Mouse (Mus musculus) adrenal gland, adult (tissue): ENCODE data around the gene Naglu.

ENCODE experiments used
- DNase-seq, 2 experiments: peaks; one replicate each; pipeline ENCODE4 v3.0.0; 2022 to 2023; ENCODE audit warnings: low spot score in 1 of 2; ENCODE audit not compliant: inconsistent age in 2 of 2

Naglu gene

DNA sequence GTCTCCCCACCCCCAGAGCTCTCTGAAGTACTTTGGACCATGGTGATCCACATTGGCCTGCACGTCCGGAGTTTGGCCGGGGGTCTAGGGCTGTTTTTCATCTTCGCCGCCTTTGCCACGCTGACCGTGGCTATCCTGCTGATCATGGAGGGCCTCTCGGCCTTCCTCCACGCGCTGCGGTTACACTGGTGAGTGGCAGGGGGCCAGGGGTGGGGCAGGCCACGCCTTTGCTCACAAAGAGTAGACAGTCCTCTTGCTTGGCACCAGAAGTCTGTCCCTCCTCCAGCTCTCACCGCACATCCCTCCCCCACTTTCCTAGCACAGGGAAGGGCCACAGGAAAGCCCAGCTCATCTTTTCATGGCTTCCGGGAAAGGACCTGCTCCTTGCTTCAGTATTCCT, 14.4 kb upstream of the Naglu start:
- DNase-seq: peak in 1 of 2 experiments; percentile 40

DNA sequence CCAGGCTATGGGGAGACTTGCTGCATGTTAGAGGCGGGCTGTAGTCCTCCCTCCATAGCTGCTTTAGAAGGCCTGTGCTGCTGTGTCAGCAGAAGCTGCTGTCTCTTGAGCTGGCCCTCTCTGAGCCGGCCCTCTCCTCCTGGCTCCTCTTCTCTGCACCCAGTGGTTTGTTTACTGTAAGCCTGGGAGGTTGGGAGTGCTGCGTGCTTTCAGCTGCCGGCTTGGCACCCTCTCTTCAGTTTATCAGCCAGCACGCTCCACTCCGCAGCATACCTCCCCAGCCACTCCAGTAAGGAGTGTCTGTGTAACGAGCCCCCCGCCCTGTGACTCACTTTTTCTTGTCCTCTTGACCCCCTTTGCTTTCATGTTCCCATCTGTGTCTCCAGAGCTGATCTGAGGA, 12.9 kb upstream of the Naglu start:
- DNase-seq: peak; percentile 37 to 71

GRCm38 (mm10) chr11:101057860-101058259, 12.0 kb upstream of the Naglu start:
- DNase-seq: peak; percentile 84 to 95

GRCm38 (mm10) chr11:101058726-101059125, 11.1 kb upstream of the Naglu start:
- peak; percentile 38 to 66 for DNase-seq

- DNase-seq: peak in 1 of 2 experiments; percentile 15
Measured at GRCm38 (mm10) chr11:101059473-101059872, 10.3 kb upstream of the Naglu start.

DNA sequence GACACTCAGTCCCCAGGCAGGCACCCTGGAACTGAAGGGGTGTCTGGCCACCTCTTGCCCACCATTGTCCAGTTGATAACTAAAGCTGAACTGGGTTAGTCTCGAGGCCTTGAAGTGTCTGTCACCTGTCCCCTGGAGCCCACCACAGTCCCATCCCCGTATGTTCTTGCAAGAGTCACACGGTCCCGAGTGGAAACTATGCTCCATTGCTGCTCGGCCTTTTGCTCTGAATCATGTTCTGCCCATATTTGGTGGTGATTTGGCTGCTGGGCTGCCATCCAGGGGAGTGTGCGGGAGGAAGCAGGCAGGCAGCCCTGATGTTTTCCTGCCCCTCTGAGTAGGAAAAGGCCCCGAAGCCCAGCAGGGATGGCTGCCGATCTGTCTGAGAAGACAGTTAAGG, 9.7 kb upstream of the Naglu start:
- DNase-seq: peak; percentile 84 to 91

- peak in 1 of 2 experiments; percentile 18 for DNase-seq
Measured at GRCm38 (mm10) chr11:101061049-101061448, 8.8 kb upstream of the Naglu start.

GRCm38 (mm10) chr11:101062165-101062884, 7.5 kb upstream of the Naglu start:
- peak; percentile 74 to 77 for DNase-seq

DNA sequence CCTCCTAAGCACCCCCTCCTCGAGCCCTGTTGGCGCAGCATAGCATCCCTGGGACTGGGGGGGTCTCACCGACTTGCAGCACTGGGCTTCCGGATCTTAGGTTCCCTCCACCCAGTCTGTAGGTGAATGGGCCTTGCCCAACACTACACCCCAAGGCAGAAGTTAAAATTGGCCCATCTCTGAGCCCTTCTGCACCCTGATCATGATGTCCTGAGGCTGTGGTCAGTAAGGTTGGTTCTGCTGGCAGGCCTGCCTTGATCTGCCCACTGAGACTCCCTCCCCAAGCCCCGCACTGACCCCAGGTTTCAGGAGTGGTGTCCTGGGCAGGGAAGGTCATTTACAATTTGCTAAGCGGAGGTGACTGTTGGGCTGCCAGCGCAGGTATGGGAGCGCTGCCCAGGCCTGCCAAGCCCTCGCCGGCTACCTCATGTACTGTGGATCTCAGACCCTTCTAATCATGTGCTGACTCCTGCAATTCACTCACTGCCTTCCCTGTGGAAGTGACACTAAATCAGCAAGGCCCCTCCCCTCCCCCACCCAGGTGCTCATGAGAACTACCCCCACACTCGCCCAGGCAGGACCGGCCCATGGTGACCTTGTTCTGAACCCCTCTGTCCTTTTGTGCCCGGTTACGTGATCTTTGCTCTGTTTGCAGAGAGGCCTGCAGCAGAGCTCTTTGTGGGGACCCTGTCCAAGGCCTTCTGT, 6.7 kb upstream of the Naglu start:
- DNase-seq: peak in 1 of 2 experiments; percentile 35

DNA sequence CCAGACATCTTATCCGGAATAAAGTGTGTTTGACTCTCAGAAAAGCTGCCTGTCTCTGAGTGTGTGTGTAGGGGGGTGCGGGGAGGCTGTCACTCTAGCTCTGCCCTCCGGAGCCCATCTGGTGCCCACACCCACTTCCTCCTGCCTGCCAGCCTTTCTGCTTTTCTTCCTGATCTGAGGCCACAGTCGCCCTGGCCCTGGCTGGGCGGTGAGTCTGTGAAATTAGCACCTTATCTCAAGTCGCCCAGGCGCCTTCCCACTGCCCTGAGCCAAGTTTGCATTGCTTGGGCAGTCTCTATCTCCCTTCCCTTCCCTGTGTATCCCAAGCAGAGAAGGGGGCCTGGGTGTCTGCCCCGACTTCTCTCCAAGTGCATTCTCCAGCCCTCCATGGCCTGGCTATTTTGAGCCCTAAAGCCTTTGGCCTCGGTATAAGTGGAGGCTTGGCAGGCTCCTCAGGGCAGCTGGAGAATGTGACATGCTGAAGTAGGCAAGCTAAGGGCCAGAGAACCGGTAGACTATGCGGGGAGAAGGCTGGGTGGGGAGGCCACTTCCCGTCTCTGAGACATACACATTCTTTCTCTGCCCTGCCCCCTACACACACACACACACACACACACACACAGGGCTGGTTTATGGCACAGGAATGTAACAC, 6.0 kb upstream of the Naglu start:
- peak; percentile 66 to 87 for DNase-seq

GRCm38 (mm10) chr11:101064462-101064861, 5.3 kb upstream of the Naglu start:
- DNase-seq: peak; percentile 50 to 84

DNA sequence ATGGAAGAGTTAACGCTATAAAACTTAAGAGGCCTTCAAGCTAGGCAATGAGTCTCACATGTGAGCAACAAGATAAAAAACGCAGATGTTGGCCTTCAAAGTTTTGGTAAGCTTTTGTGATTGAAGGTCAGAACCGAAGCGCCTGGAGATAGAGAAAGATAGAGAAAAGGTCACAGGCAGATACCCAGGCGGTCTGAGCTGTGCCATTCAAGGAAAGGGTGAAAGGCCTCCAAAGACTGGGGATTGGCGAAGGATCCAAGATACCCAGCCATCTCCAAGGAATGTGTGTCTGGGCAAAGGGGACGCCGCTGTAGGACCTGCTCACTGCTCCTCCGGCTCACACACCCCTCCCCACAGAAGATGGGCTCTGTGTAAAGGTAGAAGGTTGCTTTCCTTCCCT, 4.8 kb upstream of the Naglu start:
- peak; percentile 75 to 89 for DNase-seq

GRCm38 (mm10) chr11:101066549-101067412, 3.0 kb upstream of the Naglu start:
- DNase-seq: peak; percentile 85 to 95

DNA sequence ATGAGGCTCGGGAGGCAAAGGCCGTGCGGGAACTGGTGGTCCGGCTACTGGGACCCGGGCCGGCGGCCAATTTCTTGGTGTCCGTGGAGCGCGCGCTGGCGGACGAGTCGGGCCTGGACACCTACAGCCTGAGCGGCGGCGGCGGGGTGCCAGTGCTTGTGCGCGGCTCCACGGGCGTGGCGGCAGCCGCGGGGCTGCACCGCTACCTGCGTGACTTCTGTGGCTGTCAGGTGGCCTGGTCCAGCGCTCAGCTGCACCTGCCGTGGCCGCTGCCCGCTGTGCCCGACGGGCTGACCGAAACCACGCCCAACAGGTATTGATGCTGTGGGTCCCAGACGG, 346 bp downstream of the Naglu start:
- no peak for DNase-seq

GRCm38 (mm10) chr11:101070987-101071386, 1.2 kb downstream of the Naglu start:
- peak in 1 of 2 experiments; percentile 17 for DNase-seq

DNA sequence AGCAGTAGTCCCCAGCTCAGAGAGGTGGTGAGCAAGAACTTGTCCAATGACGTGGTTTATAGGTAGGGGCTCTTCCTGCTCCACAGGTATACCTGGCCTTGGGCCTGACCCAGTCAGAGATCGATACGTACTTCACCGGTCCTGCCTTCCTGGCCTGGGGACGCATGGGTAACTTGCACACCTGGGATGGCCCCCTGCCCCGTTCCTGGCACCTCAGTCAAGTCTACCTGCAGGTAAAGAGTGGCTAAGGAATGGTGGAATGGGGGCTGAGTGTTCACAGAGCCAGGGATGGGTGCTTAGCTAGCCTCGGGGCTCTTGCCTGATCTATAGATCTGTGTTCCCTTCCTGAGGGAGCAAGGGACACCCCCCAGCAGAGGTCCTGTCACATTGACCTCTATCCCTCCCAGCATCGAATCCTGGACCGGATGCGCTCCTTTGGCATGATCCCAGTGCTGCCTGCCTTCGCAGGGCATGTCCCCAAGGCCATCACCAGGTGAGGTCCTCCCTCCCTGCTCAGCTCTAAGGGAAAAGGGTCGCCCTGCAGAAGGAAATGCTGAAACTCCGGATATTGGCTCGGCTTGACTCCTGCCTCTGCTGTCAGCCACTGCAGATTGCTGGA, 2.1 kb downstream of the Naglu start:
- DNase-seq: no peak

DNA sequence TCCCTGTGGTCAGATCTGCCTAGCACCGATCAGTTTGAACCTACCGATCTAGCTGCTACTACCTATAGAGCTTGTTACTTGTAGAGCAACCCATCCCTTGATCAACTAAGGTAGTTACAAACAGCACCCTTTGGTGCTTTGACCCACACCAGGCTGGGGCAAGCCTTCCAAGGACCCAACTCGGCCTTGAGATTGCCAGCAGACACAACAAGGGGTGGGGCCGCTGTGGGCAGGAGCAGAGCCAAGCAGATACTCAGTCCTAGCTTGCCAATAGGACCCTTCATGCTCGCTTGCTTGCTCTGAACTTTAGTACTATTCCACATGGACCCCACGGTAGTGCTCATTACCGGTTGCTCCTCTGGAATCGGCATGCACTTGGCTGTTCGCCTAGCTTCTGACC, 8.3 kb downstream of the Naglu start, which contains the start of gene Hsd17b1:
Gene Hsd17b1 (plus strand): TSS at position 291 of the 400 bp plus-strand sequence.
- DNase-seq: peak in 1 of 2 experiments; percentile 62

DNA sequence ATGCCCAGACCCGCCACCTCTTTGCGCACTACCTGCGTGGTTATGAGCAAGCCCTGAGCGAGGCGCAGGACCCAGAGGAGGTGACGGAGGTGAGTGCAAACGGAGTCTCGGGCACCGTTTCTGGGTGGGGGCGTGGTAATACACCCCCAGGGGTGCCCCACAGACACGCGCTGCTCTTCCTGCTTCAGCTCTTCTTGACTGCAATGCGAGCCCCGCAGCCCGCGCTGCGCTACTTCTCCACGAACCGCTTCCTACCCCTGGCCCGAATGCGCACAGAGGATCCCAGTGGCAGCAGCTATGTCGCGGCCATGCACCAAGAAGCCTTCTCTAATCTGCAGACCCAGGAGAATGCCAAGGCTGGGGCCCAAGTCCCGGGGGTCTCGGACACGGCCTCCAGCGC, 9.9 kb downstream of the Naglu start:
- DNase-seq: no peak

GRCm38 (mm10) chr11:101080421-101080820, 10.6 kb downstream of the Naglu start:
- no peak for DNase-seq

GRCm38 (mm10) chr11:101081659-101082058, 11.8 kb downstream of the Naglu start:
- DNase-seq: no peak
